Mouse (Mus musculus) forebrain, embryonic 11.5 days (tissue): ENCODE results near the gene Ccr9. TPM values are rescaled to one million over a fixed set of nuclear protein-coding genes. Genes with fewer than 3 reads are reported as not detected.
"Not testable (repeated sequence)": the region's sequence is repeated elsewhere in the genome, so short reads cannot be mapped to it uniquely, and the experiment has no call there.

Experiments
- ATAC-seq: fragments of 200-750 bp; cut with Nextera tagmentation; replicated peaks from 2 replicates; pipeline ENCODE4 v1.8.0; 2017; ENCODE audit warnings: moderate TSS enrichment; ENCODE audit not compliant: low FRiP score
- DNase-seq: peaks from one replicate; pipeline ENCODE4 v3.0.0-alpha.2; 2017; ENCODE audit warnings: low spot score
- H3K27ac ChIP-seq: fragments of 300-500 bp; sonication (generic); 2 replicates; pipeline ENCODE4 v1.5.1; 2014; ENCODE audit warnings: low read depth, low read length
- H3K27me3 ChIP-seq: fragments of 300-500 bp; sonication (generic); 2 replicates; pipeline ENCODE4 v1.6.1; 2014; ENCODE audit warnings: mild to moderate bottlenecking, low read length, mixed read lengths; ENCODE audit not compliant: control insufficient read depth, insufficient read depth
- H3K36me3 ChIP-seq: fragments of 300-500 bp; sonication (generic); 2 replicates; pipeline ENCODE4 v1.6.1; 2014; ENCODE audit warnings: mild to moderate bottlenecking, low read length, moderate library complexity, mixed read lengths; ENCODE audit not compliant: control insufficient read depth, insufficient read depth
- H3K4me1 ChIP-seq: fragments of 300-500 bp; sonication (generic); replicated peaks from 2 replicates; pipeline ENCODE4 v1.6.1; 2014; ENCODE audit warnings: low read length, mixed read lengths; ENCODE audit not compliant: control insufficient read depth, insufficient read depth
- H3K4me2 ChIP-seq: fragments of 300-500 bp; sonication (generic); 2 replicates; pipeline ENCODE4 v1.6.1; 2014; ENCODE audit warnings: low read depth, mild to moderate bottlenecking, low read length, moderate library complexity, mixed read lengths; ENCODE audit not compliant: severe bottlenecking
- H3K4me3 ChIP-seq: fragments of 300-500 bp; sonication (generic); 2 replicates; pipeline ENCODE4 v1.5.1; 2014; ENCODE audit warnings: low read depth, low read length
- H3K9ac ChIP-seq: fragments of 300-500 bp; sonication (generic); 2 replicates; pipeline ENCODE4 v1.6.1; 2014; ENCODE audit warnings: low read length
- H3K9me3 ChIP-seq: fragments of 300-500 bp; sonication (generic); 2 replicates; pipeline ENCODE4 v1.6.1; 2016; ENCODE audit warnings: low read length, mixed read lengths; ENCODE audit not compliant: control insufficient read depth
- WGBS: fragments of 180-500 bp; shearing (Covaris S2); extraction: QIAGEN DNeasy Blood & Tissue Kit; methylation state at CpG from one replicate; pipeline ENCODE4 v1.1.7; 2014; 5-methylcytosine and 5-hydroxymethylcytosine counted together
- polyA plus RNA-seq: library from polyadenylated mRNA; unstranded; fragments of >200 nt; fragmentation: Nextera tagmentation; extraction: Ambion mirVana; gene quantifications from 2 replicates; pipeline ENCODE4 v1.2.1, GENCODE M21; 2014

The Ccr9 gene
- polyA plus RNA-seq, 1 experiment from 2014 or later, result 0.04 TPM

DNA sequence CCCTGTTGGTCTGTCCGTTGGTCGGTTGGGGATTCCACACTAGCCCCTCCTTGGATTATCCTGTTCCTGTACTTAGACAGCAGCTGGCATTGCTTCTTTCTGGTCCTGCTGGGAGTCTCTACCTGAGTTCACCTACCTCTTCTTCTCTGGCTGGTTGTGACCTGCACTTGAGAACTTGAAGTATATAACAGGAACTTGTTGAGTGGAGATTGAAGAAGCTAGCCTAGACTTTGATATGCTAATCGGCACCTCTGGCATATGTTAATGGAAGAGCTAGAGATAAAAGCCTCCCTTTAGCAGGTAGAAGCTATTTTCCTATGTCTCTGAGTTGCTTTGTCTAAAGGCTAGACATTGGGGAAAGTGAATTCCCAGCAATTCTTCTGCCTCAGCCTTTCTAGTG lies 53.0 kb downstream of the Ccr9 start:
- Histone ChIP-seq H3K9ac (no peak overlapping the region), H3K36me3 (no peaks in the 10 kb centered on the region), H3K27me3 (no peaks in the 10 kb centered on the region), H3K4me2 (no peak overlapping the region), H3K4me3 (no peak overlapping the region), H3K27ac (no peak overlapping the region), H3K4me1 (no peaks in the 10 kb centered on the region), H3K9me3 (no peaks in the 10 kb centered on the region)
- DNase-seq, result no peak
- ATAC-seq, result no peak
- 80% methylated on average over 3 of the region's 3 CpGs for WGBS

DNA sequence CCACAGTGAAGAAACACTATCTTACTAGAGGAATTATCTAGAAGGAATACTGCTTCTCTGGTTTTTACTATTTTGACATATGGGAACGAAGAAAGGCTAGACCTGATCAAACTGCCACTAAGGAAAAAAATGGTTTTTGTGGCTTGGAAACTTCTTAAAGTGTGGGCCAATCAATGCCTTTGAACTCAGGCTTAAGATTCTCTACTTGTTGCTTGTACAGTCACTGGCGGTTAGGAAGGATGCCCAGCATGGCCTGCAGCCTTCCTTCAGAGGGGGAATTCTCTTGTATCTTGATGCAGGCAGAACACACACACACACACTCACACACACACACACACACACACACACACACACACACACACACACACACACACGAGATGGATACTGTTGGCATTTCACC lies 55.9 kb downstream of the Ccr9 start:
- ATAC-seq (no peak), DNase-seq (no peak)
- Histone ChIP-seq H3K27me3 (no peaks in the 10 kb centered on the region), H3K9me3 (no peaks in the 10 kb centered on the region), H3K4me3 (no peak overlapping the region), H3K36me3 (no peaks in the 10 kb centered on the region), H3K27ac (no peak overlapping the region), H3K4me1 (no peaks in the 10 kb centered on the region), H3K9ac (no peak overlapping the region), H3K4me2 (no peak overlapping the region)
- 82% methylated on average over 3 of the region's 3 CpGs for WGBS

DNA sequence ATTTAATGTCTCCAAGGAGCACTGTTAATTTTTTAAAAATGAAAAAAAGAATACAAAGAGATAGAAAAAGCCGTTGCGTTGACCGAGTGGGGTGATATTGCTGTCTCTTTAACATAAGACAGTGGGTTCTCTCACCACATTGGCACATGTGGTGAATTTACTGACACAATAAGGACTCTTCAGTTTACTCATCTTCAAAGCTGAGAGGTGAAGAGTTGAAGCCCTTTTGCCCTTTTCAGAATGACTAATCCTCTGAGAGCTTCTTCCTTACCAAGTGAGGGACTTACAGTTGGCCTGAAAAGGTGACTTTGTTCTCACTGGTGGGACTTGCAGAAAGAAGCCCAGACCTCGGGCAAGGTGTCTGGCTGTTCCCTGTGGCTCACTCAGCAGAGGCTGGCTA lies 62.6 kb downstream of the Ccr9 start:
- Histone ChIP-seq H3K27ac (no peak overlapping the region), H3K4me1 (no peaks in the 10 kb centered on the region), H3K4me3 (no peak overlapping the region), H3K27me3 (no peaks in the 10 kb centered on the region), H3K9ac (no peak overlapping the region), H3K9me3 (no peaks in the 10 kb centered on the region), H3K4me2 (no peak overlapping the region), H3K36me3 (no peaks in the 10 kb centered on the region)
- WGBS, result 95% methylated on average over 4 of the region's 4 CpGs
- ATAC-seq, result no peak
- DNase-seq, result no peak

DNA sequence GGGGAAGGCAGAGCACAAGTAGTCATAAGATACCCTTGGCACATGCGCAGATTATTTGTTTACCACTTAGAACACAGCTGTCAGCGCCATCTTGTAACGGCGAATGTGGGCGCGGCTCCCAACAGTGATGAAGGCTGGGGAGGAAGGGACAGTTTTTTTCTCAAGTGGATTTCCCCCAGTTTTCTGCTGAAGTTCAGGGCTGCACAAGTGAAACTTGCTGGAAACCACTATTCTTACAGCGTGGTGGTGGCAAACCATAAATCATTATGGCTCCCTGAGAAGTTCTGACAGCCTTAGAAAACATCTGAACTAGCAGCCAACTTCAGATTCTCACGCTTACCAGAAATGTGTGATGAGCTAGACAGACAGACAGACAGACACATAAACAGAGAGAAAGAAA lies 71.4 kb downstream of the Ccr9 start:
- WGBS, result 95% methylated on average over 7 of the region's 8 CpGs
- H3K9me3 ChIP-seq, H3K4me3 ChIP-seq, H3K4me2 ChIP-seq, H3K27ac ChIP-seq, H3K27me3 ChIP-seq, H3K9ac ChIP-seq, H3K4me1 ChIP-seq, ATAC-seq, DNase-seq, H3K36me3 ChIP-seq: not testable (repeated sequence)

DNA sequence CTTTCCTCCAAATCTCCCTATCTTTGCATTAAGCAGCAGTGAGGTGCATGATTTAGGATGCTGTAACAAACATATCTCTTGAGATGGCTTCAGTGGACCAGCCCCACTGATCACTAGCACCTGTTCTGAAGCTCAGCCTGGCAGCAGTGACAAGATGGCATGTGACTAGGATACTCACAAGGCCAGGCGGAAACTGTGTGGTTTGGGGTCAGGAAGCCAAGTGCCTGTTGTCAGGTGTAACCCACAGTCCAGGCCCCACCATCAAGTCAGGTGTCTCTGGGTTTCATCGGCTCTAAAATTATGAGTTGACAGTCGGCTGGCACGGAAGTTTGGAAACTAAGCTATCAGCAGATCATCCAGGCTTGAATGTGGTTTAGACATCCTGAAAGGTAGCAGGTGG lies 76.1 kb downstream of the Ccr9 start:
- no peak for ATAC-seq
- Histone ChIP-seq H3K27me3 (no peaks in the 10 kb centered on the region), H3K27ac (no peak overlapping the region)

DNA sequence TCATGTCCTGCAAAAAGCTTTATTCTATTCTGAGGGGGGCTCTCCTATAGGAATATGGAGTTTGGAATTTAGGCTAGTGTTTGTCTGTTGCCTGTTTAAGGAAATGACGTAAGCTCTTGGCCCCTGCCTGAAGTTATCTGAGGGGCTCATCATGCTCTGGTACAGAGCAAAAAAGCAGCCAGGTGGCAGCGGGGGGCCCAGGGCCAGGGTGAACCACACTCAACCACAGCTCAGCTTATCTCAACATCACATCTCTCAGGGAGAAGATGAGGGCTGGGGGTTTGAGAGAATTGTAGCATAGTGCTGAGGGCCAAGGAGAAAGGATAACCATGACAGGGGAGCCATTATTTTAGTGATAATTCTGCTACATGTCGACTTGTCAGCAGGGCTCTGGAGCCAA lies 78.5 kb downstream of the Ccr9 start:
- Histone ChIP-seq H3K9me3 (no peaks in the 10 kb centered on the region), H3K4me1 (no peaks in the 10 kb centered on the region), H3K27me3 (no peaks in the 10 kb centered on the region), H3K9ac (no peak overlapping the region), H3K36me3 (no peaks in the 10 kb centered on the region), H3K4me2 (no peak overlapping the region), H3K4me3 (no peak overlapping the region), H3K27ac (no peak overlapping the region)
- ATAC-seq, result no peak
- 86% methylated on average over 3 of the region's 3 CpGs for WGBS
- DNase-seq, result no peak

More for the DNA sequence above, 76.1 kb downstream of the Ccr9 start:
- H3K9me3 ChIP-seq, result no peaks in the 10 kb centered on the region
- H3K36me3 ChIP-seq, result no peaks in the 10 kb centered on the region
- H3K4me3 ChIP-seq, result no peak overlapping the region
- DNase-seq, result no peak
- WGBS, result 85% methylated on average over 4 of the region's 4 CpGs
- no peak overlapping the region for H3K4me2 ChIP-seq
- no peak overlapping the region for H3K9ac ChIP-seq
- no peaks in the 10 kb centered on the region for H3K4me1 ChIP-seq

DNA sequence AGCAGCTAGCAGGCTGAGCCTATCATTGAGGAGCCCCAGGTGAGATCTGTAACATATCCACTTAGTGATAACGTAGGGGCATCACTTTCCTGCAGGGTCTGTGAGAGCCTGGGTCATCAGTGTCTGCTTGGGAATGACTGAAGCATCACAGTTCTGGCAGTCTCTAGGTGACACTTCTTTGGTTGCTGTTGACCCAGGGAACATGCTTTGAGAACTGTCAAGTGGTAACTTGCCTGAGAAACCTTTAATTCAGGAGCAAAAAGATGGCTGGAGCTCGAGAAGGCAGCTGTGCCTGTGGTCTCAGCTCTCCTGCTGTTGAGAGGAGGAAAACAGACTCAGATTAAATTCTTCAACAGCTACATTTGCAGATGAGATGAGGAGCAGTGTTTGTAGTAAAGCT lies 79.1 kb downstream of the Ccr9 start:
- no peaks in the 10 kb centered on the region for H3K27me3 ChIP-seq
- H3K27ac ChIP-seq, result no peak overlapping the region
- no peaks in the 10 kb centered on the region for H3K4me1 ChIP-seq
- no peak overlapping the region for H3K4me2 ChIP-seq
- no peaks in the 10 kb centered on the region for H3K9me3 ChIP-seq
- H3K36me3 ChIP-seq, result no peaks in the 10 kb centered on the region
- 62% methylated on average over 2 of the region's 2 CpGs for WGBS
- ATAC-seq (no peak), DNase-seq (no peak)
- no peak overlapping the region for H3K4me3 ChIP-seq
- no peak overlapping the region for H3K9ac ChIP-seq

DNA sequence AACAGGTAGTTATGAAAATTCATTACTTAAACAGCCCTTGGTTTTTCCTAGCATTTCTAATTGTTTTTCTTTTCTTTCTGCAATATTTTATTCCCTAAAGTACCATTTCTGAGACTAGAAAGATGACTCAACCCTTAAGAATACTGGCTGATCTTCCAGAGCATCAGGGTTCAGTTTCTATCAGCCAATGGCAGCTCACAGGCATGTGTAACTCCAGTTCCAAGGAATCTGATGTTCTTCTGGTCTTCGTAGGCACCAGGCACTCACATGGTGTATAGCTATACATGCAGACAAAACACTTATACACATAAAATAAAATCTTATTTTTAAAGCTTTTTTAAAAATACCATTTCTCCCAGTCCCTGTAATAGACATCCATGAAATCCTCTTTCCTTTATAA lies 79.9 kb downstream of the Ccr9 start:
- Histone ChIP-seq H3K27me3 (no peaks in the 10 kb centered on the region), H3K36me3 (no peaks in the 10 kb centered on the region), H3K9ac (no peak overlapping the region), H3K4me1 (no peaks in the 10 kb centered on the region), H3K4me2 (no peak overlapping the region), H3K4me3 (no peak overlapping the region), H3K9me3 (no peaks in the 10 kb centered on the region), H3K27ac (no peak overlapping the region)
- 77% methylated on average over 1 of the region's 1 CpGs for WGBS
- ATAC-seq (no peak), DNase-seq (no peak)

DNA sequence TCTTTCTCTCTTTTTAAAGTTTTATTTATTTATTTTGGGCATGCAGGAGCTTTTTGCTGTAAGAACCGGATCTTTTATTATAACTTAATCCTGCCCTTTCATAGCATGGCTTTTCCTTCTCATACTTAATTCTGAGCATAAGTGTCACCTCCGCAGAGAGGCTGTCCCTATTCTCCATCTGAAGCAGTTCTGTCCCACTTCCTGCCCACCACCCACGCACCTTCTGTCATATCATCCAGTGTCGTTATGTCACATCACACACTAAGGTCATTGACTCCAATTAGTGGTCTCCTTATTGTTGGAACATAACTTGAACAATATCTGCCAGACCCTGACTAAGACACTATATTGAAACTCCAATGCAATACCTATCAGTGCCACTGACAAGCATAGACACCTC lies 80.4 kb downstream of the Ccr9 start:
- no peak overlapping the region for H3K4me2 ChIP-seq
- no peaks in the 10 kb centered on the region for H3K9me3 ChIP-seq
- whole genome bisulfite sequencing, result 83% methylated on average over 4 of the region's 4 CpGs
- no peak overlapping the region for H3K27ac ChIP-seq
- no peak for DNase-seq
- H3K4me3 ChIP-seq, result no peak overlapping the region
- no peak for ATAC-seq
- H3K4me1 ChIP-seq, result no peaks in the 10 kb centered on the region
- no peaks in the 10 kb centered on the region for H3K36me3 ChIP-seq
- no peak overlapping the region for H3K9ac ChIP-seq
- no peaks in the 10 kb centered on the region for H3K27me3 ChIP-seq
